Mouse (Mus musculus) hematopoietic stem cell, adult 5-6 weeks (primary cell): ENCODE measurements around the gene Dhrs13. TPM values are rescaled to one million over a fixed set of nuclear protein-coding genes. Genes with fewer than 3 reads are reported as not detected.
A peak's percentile ranks its signal among the peaks of the same experiment; 100 is the strongest.

Experiments used
- ATAC-seq, 2 experiments: fragments of 125-278 bp in 1 of 2; replicated peaks in 1 of 2; 2 replicates each; pipeline ENCODE4 v1.8.0; 2016 to 2017; ENCODE audit warnings: inconsistent platforms in 2 of 2, mild to moderate bottlenecking in 2 of 2, moderate number of reproducible peaks in 2 of 2, low read depth in 1 of 2, moderate TSS enrichment in 1 of 2; ENCODE audit not compliant: low FRiP score in 2 of 2, poor library complexity in 2 of 2, severe bottlenecking in 2 of 2, insufficient read depth in 1 of 2, low TSS enrichment in 1 of 2
- total RNA-seq: library from RNA; stranded (forward); fragments of 172-1452, 232-1000 nt; gene quantifications from 2 replicates; pipeline ENCODE4 v1.2.3, GENCODE M21; 2017

The Dhrs13 gene
- 7.1 and 12.3 TPM in 2 replicates for total RNA-seq

DNA sequence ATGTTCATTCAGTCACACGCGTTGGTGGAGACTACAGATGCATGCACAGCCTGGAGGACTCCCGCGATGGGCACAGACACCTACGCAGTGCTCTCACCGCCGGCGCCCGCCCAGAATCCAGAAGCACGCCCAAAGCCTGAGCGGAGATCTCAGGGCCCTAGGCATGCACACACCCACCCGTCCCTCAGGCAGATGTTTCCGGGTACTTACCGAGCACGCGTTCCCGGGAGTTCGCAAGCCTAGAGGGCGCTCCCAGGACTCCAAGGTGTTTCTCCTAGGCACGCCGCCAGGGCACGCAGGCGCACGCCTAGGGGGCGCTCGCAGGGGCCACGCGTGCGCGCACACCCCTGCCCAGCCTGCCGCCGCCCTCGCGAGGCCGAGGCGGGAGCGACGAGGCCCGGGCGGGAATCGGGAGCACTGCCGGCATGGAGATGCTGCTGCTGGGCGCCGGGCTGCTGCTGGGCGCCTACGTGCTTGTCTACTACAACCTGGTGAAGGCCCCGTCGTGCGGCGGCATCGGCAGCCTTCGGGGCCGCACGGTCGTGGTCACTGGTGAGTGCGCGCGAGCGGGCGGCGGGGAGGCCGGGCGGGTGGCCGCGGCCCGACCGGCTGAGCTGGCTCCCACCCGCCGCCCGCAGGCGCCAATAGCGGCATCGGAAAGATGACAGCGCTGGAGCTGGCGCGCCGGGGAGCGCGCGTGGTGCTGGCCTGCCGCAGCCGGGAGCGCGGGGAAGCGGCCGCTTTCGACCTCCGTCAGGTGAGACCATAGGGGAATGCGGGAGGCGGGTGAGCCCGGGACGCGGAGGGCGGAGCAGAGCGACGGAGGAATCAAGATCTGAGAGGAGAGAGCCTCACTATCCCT lies at the start of gene Dhrs13:
Gene Dhrs13 (plus strand): TSS at position 334 of the 862 bp plus-strand sequence.
- ATAC-seq: peak; percentile 88

GRCm38 (mm10) chr11:77982441-77982905 lies 49.6 kb upstream of the Dhrs13 start, which contains the start of gene Phf12:
Phf12 (plus strand) TSS chr11:77982754.
- ATAC-seq: peak; percentile 72 to 80

DNA sequence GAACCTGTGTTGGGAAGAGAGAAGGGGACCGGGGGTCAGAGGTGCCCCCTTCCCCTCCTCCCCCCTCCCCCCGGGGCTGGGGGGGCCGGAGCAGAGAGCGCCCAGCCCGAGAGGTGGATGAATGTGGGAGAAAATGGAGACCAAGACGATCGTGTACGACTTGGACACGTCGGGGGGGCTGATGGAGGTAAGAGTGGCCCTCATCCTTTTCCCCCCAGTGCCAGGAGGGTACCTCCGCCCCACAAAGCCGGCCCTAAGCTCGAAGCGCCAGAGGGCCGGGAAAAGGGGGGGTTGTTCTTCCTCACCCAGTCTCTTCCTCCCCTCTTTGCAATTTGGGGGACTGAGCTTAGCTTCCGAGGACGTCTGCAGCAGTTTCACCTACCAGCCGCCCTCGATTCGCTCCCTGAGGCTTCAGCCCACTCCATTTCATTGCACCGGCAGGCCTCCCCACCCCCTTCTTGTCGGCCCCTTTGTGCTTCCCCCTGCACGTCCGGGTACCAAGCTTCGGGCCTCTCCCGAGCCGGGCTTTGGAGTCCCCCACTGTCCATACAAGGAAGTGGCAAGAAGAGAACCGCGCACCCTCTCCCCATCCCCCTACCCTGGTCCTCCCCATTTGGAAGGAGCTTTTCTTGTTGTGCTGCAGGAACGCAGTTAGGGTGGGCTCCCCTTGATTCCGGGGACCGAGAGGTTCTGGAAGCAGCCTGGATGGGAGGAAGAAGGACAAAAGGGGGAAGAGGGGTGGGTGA lies 48.7 kb upstream of the Dhrs13 start:
- no peak for ATAC-seq

DNA sequence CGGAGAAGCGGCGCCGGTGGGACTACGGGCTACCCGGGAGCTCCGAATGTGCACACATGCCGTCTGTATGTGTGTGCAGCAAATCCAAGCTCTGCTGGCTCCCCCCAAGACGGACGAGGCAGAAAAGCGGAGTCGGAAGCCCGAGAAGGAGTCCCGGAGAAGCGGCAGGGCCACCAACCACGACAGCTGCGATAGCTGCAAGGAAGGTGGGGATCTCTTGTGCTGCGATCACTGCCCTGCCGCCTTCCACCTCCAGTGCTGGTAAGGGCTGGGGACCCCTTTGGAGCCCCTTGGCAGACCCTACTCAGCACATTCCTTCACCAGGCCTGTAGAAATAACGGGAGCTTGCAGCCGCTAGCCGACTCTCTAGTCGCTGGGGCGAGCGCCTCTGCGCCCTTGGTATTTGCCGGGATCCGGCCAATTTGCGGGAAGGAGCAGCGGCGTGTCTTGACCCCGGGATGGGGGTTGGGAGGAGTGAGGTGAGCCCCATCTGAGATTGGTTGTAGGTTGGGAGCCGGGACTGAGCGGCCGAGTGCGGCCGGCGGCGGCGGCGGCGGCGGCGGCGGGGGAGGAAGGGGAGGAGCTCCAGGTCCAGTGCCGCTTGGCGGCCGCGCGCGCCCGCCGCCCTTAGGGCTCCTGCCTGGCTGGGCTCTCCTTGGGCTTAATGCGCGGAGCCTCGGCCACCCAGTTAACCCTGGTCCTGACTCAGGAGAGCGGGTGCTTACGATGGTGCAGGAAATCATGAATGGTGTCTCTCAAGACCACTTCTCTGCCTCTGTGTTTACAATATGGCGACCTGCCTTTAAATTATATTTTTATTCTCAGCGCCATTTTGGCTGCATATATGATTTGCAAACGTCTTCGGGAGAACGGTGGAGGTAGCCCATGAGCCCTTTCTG lies 47.9 kb upstream of the Dhrs13 start:
- ATAC-seq: no peak

- no peak for ATAC-seq
Observed at GRCm38 (mm10) chr11:77984836-77985231, 47.2 kb upstream of the Dhrs13 start.

DNA sequence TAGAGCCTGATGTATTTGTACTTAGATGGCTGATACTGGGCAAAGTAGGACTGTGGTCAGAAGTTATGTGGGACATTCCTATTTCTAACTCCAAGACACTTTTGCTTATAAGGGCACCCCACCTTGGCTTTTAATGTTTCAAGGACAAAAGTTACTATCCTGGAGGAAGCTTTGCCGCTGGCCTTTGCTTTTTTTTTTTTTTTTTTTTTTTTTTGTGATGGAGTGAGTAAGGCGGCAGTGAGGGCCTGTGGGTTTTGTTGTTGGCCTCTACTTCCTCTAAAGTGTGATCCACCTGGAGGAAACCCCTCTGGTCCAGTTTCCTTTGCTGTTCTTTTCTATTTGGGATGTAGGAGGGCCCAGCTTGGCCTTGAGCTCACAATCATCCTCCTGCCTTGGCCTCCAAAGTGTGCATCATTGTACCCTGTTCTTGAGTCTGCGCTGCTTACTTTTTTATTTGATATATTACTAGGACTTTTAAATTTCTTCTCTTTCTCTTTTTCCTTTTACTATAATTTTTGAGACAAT lies 46.5 kb upstream of the Dhrs13 start:
- ATAC-seq: no peak

GRCm38 (mm10) chr11:77989071-77989690 lies 42.9 kb upstream of the Dhrs13 start:
- no peak for ATAC-seq

- no peak for ATAC-seq
Observed at GRCm38 (mm10) chr11:77995556-77995955, 36.5 kb upstream of the Dhrs13 start.

GRCm38 (mm10) chr11:78006446-78006845 lies 25.6 kb upstream of the Dhrs13 start:
- no peak for ATAC-seq

GRCm38 (mm10) chr11:78019676-78020075 lies 12.4 kb upstream of the Dhrs13 start:
- peak; percentile 76 to 81 for ATAC-seq

- peak in 1 of 2 experiments; percentile 52; a peak in 1 of 4 replicates for ATAC-seq
Observed at GRCm38 (mm10) chr11:78023607-78024006, 8.5 kb upstream of the Dhrs13 start.

- no peak for ATAC-seq
Observed at GRCm38 (mm10) chr11:78029240-78029639, 2.8 kb upstream of the Dhrs13 start.

DNA sequence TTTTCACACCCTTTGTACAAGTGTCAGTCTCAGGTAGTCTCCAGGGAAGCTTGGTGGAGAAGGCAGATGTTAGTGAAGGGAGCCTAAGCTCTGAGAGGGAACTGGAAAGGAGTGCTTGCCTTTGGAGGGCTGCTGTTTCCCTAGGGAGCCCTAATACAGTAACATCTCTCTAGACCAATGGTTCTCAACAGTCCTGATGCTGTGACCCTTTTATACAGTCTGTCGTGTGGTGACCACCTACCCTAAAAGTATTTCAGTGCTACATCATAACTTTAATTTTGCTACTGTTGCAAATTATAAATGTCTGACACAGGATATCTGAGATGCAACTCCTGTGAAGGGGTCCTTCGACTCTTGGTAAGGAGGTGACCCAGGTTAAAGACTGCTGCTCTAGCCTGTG lies 1.5 kb upstream of the Dhrs13 start:
- ATAC-seq: no peak

- ATAC-seq: no peak
Observed at GRCm38 (mm10) chr11:78031389-78031788, 691 bp upstream of the Dhrs13 start.

DNA sequence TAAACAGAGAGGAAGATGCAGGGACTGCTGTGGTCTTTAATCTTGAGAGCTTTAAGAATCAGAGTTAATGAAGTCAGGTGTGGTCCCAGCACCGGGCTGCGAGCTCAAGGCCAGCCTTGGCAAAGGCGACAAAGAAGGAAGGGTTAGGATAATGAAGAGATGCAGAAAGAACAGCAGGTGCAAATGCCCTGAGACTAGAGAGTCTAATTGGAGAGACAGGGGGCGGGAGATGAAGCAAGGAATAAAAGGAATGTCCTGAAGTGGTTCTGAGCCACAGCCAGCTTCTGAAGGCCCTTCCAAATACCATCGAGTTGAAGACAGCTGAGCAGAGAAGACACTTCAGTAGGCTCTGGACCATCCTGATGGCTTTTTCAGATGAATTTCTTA lies 722 bp downstream of the Dhrs13 start:
- no peak for ATAC-seq

GRCm38 (mm10) chr11:78033931-78034617 lies 2.0 kb downstream of the Dhrs13 start:
- ATAC-seq: no peak
